Mouse (Mus musculus) limb, embryonic 11.5 days (tissue): Measurements from ENCODE around the gene Rtn3. TPM values are rescaled to one million over a fixed set of nuclear protein-coding genes. Genes with fewer than 3 reads are reported as not detected.

Source experiments
- ATAC-seq: fragments of 200-750 bp; cut with Nextera tagmentation; 2 replicates; pipeline ENCODE4 v1.8.0; 2017; ENCODE audit warnings: low read depth; ENCODE audit not compliant: insufficient number of reproducible peaks, low FRiP score, low TSS enrichment
- DNase-seq: peaks from one replicate; pipeline ENCODE4 v3.0.0-alpha.2; 2015; ENCODE audit warnings: low spot score
- H3K27ac ChIP-seq: fragments of 300-500 bp; sonication (generic); replicated peaks from 2 replicates; pipeline ENCODE4 v1.5.1; 2014; ENCODE audit warnings: low read depth, mild to moderate bottlenecking, low read length
- H3K27me3 ChIP-seq: fragments of 300-500 bp; sonication (generic); 2 replicates; pipeline ENCODE4 v1.6.1; 2014; ENCODE audit warnings: mild to moderate bottlenecking, low read length, mixed read lengths; ENCODE audit not compliant: control insufficient read depth, insufficient read depth
- H3K36me3 ChIP-seq: fragments of 300-500 bp; sonication (generic); 2 replicates; pipeline ENCODE4 v1.6.1; 2014; ENCODE audit warnings: mild to moderate bottlenecking, low read length, moderate library complexity, mixed read lengths; ENCODE audit not compliant: control insufficient read depth, insufficient read depth
- H3K4me1 ChIP-seq: fragments of 300-500 bp; sonication (generic); 2 replicates; pipeline ENCODE4 v1.6.1; 2014; ENCODE audit warnings: low read length, mixed read lengths; ENCODE audit not compliant: control insufficient read depth, insufficient read depth
- H3K4me2 ChIP-seq: fragments of 300-500 bp; sonication (generic); 2 replicates; pipeline ENCODE4 v1.6.1; 2014; ENCODE audit warnings: low read depth, mild to moderate bottlenecking, moderate library complexity; ENCODE audit not compliant: severe bottlenecking
- H3K4me3 ChIP-seq: fragments of 300-500 bp; sonication (generic); 2 replicates; pipeline ENCODE4 v1.5.1; 2014; ENCODE audit warnings: low read depth, low read length
- H3K9ac ChIP-seq: fragments of 300-500 bp; sonication (generic); 2 replicates; pipeline ENCODE4 v1.6.1; 2014; ENCODE audit warnings: mild to moderate bottlenecking, low read length
- H3K9me3 ChIP-seq: fragments of 300-500 bp; sonication (generic); 2 replicates; pipeline ENCODE4 v1.6.1; 2016; ENCODE audit warnings: low read length; ENCODE audit not compliant: control insufficient read depth
- WGBS: fragments of 180-500 bp; shearing (Covaris S2); extraction: QIAGEN DNeasy Blood & Tissue Kit; methylation state at CpG from one replicate; pipeline ENCODE4 v1.1.7; 2014; 5-methylcytosine and 5-hydroxymethylcytosine counted together
- polyA plus RNA-seq: library from polyadenylated mRNA; unstranded; fragments of >200 nt; fragmentation: Nextera tagmentation; extraction: Ambion mirVana; gene quantifications from 2 replicates; pipeline ENCODE4 v1.2.1, GENCODE M21; 2014

Gene Rtn3
- polyA plus RNA-seq, 1 experiment from 2014 or later = 94.1 TPM

DNA sequence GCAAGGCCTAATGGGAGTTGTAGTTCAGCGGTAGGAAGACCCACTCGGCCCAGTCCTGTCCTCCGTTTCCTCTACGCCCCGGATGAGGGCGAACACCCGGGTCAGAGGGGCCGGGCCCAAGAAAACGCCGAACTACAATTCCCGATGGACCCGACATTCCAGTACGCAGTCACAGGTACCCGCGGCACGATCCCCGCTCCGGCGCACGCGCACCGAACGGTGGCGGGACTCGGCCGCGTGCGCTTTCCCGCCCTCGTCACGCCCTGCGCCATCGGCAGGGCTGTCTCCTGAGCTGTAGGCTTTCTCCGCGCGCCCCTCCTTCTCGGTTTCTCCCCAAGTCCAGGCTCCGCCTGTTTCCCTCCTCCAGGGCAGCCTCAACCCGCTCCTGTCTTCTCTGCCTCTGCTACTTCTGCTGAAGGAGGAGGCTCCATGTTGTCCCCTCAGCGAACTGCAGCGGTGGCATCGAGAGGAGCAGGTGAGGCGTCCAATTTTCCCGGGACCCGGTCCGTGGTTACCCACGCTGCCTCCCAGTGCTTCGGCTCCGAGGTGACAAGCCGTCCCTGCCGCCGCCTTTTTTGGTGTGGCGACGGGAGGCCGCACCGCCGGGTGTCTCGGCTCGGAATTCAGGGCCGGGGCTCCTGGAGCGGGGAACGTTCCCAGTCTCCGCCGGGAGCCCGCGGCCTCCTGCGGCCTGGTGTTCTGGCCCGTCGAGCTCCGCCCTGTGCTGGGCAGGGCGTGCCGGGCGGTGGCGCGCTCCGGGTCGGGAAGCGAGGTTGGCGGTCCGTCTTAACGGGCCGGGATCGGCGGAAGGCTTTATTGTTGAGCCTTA lies 11.3 kb upstream of the Rtn3 start:
- Histone ChIP-seq H3K27me3 (no peaks in the 10 kb centered on the region), H3K9me3 (no peaks in the 10 kb centered on the region), H3K27ac (peak overlapping the region; percentile 93), H3K36me3 (no peaks in the 10 kb centered on the region), H3K4me3 (peak overlapping the region; percentile 68), H3K4me1 (no peaks in the 10 kb centered on the region), H3K9ac (peak overlapping the region; percentile 90), H3K4me2 (peak overlapping the region; percentile 75)
- DNase-seq = peak; percentile 93
- under 1% methylated on average over 82 of the region's 84 CpGs for WGBS
- peak; percentile 96 for ATAC-seq

DNA sequence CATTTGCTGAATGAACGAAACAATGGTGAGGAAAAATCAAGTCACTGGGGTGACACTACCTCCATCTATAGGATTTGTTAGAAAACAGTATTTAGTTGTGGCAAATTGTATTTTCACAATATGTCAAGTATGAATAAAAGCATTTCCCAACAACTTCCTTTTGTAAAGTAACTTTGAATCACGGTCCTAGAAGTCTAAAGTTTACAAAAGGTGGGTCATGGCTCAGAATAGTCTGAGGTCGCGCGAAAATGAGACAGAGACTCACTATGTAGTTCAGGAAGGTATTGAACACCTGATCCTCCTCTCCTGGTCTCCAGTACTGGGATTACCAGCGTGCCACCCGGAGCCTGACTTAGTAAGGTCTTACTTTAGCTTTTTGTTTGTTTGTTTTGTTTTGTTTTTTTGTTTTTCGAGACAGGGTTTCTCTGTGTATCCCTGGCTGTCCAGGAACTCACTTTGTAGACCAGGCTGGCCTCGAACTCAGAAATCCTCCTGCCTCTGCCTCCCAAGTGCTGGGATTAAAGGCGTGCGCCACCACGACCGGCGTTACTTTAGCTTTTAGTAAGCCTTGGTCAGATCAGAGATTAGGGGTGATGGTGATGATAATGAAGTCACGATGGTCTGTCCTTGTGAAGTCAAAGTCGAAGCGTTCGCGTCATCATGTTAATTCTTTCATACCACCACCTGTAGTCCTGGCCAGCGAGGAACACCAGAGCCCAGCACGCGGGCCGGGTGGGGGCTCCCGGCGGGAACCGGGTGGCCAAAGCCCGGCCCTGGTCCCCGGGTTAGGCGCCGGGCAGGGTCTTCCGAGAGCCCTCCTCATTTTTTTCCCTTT lies 10.5 kb upstream of the Rtn3 start, which contains the start of gene Atl3:
Atl3 (plus strand) TSS at position 689 of the 835 bp plus-strand sequence.
- ATAC-seq = peak; percentile 3; the same call in 1 of the 2 replicates
- Histone ChIP-seq H3K4me1 (no peaks in the 10 kb centered on the region), H3K4me2 (peak within 1 kb of the TSS; percentile 75), H3K4me3 (peak within 1 kb of the TSS; percentile 68), H3K9me3 (no peaks in the 10 kb centered on the region), H3K27ac (peak within 1 kb of the TSS; percentile 93), H3K36me3 (no peaks in the 10 kb centered on the region), H3K9ac (peak within 1 kb of the TSS; percentile 90), H3K27me3 (no peaks in the 10 kb centered on the region)
- 32% methylated on average over 31 of the region's 31 CpGs for WGBS
- no peak for DNase-seq

DNA sequence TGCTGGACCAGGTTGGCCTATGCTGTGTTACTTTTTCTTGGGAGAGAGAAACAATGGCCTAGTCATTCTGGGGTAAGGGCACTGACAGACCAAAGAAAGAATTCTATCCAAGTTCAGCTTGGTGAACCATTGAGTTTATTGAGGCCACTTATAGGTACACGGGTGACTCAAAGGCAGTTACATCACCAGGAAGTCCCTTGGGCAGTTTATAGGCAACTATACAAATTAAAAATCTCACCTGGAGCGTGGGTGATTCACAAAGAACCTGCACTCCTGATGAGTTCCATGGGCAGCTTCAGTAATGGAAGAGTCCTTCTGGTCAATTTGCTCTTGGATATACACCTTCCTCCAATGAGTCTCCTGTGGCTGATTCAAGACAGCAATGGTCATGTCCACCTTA lies 9.6 kb upstream of the Rtn3 start:
- Histone ChIP-seq H3K9ac (no peak overlapping the region), H3K9me3 (no peaks in the 10 kb centered on the region), H3K4me3 (no peak overlapping the region), H3K27ac (no peak overlapping the region), H3K27me3 (no peaks in the 10 kb centered on the region), H3K4me1 (no peaks in the 10 kb centered on the region), H3K4me2 (no peak overlapping the region), H3K36me3 (no peaks in the 10 kb centered on the region)
- DNase-seq (no peak), ATAC-seq (no peak)
- 95% methylated on average over 2 of the region's 2 CpGs for WGBS

DNA sequence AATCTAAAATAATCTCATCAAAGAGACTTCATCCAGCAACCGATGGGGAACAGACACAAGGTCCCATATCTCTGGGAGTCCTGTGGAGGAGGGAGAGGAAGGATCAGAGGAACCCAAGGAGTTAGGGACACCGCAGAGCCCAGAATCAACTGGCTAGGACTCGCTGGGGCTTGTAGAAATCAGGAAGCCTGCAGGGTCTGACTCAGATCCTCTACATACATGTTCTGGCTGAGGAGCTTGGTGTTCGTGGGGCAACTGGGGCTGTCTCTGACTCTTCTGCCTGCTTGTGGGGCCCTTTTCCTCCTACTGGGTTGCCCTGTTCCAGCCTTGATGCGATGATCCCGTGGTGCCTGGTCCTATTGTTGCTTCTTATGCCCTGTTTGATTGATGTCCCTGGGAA lies 8.9 kb upstream of the Rtn3 start:
- no peak for ATAC-seq
- WGBS = 84% methylated on average over 6 of the region's 6 CpGs

DNA sequence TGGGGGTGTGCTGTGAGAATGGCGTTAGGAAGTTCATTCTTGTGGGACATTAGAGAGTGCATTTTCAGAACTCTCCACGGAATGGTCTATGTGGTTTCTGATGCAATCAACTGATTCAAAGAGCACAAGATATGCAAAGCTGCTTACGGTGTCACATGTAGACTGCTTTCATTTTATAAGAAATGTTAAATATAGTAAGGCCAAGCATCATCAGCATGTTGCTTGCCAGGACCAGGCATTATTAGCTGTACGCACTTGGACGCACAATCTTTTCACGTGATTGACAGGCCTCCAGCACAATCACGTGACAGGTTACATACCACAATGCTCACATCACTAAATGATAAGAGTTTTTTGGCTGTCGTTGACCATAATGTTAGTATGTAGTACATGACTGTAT lies 4.6 kb upstream of the Rtn3 start:
- no peak for ATAC-seq
- Histone ChIP-seq H3K27me3 (no peaks in the 10 kb centered on the region), H3K9me3 (no peaks in the 10 kb centered on the region), H3K36me3 (no peaks in the 10 kb centered on the region), H3K4me3 (no peak overlapping the region), H3K4me2 (no peak overlapping the region), H3K27ac (no peak overlapping the region), H3K4me1 (no peaks in the 10 kb centered on the region), H3K9ac (no peak overlapping the region)
- 85% methylated on average over 8 of the region's 8 CpGs for WGBS
- no peak for DNase-seq

More for the DNA sequence above, 8.9 kb upstream of the Rtn3 start:
- Histone ChIP-seq H3K9me3 (no peaks in the 10 kb centered on the region), H3K4me2 (no peak overlapping the region), H3K4me1 (no peaks in the 10 kb centered on the region), H3K9ac (no peak overlapping the region), H3K27ac (no peak overlapping the region), H3K36me3 (no peaks in the 10 kb centered on the region), H3K4me3 (no peak overlapping the region), H3K27me3 (no peaks in the 10 kb centered on the region)
- no peak for DNase-seq

DNA sequence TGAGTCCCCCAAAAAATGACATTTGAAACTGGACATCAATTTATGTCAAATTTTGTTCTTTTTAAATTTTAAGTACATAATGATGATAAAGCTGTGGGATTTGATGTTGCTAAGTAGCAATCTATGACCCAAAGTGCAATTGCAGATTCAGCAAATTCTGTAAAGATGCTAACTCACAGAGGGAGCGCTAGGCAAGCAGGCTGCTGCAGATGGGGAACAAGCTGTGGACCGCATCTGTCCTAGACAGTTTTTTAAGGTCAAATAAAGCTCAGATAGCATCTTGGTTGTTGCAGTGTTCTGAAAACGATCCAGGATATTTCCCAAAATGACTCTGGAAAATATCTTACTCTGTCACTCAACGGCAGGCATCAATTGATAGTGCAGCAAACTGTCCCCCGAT lies 995 bp upstream of the Rtn3 start:
- H3K27ac ChIP-seq = no peak overlapping the region
- no peaks in the 10 kb centered on the region for H3K27me3 ChIP-seq
- H3K9ac ChIP-seq = no peak overlapping the region
- no peaks in the 10 kb centered on the region for H3K9me3 ChIP-seq
- ATAC-seq (no peak), DNase-seq (no peak)
- 0 out of 2 replicates have a peak, but pooled peaks cover 5% of the 10 kb centered on the region for H3K4me1 ChIP-seq
- peak overlapping the region; percentile 50; the same call in 1 of the 2 replicates for H3K4me2 ChIP-seq
- H3K4me3 ChIP-seq = no peak overlapping the region
- 74% methylated on average over 5 of the region's 5 CpGs for WGBS
- no peaks in the 10 kb centered on the region for H3K36me3 ChIP-seq

DNA sequence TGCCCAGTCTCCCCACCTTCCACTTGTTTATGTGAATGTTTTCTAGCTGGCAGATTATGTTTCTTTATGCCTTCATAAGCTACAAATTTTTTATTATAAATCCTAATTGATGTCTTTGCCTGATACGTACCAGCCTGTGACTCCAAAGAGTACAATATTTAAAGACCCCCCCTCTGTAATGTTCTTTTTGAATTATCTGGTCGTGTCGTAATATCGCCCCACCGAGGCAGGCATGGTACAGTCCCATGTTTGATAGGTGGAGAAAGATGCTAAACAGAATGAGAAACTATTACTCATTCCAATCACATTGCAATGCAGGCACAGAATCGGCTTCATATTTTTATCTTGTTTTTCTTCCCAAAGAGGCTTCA lies 416 bp upstream of the Rtn3 start:
- Histone ChIP-seq H3K9ac (no peak overlapping the region), H3K27ac (no peak overlapping the region), H3K4me2 (peak overlapping the region; percentile 50; the same call in 1 of the 2 replicates), H3K27me3 (no peaks in the 10 kb centered on the region), H3K4me3 (peak overlapping the region; percentile 95), H3K36me3 (no peaks in the 10 kb centered on the region), H3K4me1 (0 out of 2 replicates have a peak, but pooled peaks cover 5% of the 10 kb centered on the region), H3K9me3 (no peaks in the 10 kb centered on the region)
- ATAC-seq = peak; percentile 49
- no peak for DNase-seq
- WGBS = 5% methylated on average over 6 of the region's 6 CpGs

DNA sequence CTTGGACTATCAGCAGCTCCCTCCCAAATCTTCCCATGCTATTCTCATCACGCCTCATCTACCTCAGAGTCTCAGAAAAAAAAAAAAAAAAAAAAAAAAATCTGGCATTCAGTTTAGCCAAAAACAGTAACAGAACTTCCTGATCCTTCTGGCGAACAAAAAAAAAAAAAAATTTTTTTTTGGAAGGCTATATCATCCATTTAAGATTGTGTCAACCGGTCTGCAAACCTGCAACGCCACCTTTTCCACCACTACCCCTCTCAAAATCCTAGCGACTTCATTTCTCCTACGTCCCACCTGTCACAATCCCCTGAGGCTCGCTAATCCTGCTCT lies 849 bp downstream of the Rtn3 start:
- H3K4me1 ChIP-seq = 0 out of 2 replicates have a peak, but pooled peaks cover 5% of the 10 kb centered on the region
- H3K9me3 ChIP-seq = no peaks in the 10 kb centered on the region
- H3K27me3 ChIP-seq = no peaks in the 10 kb centered on the region
- no peak for DNase-seq
- H3K9ac ChIP-seq = peak overlapping the region; percentile 95
- H3K27ac ChIP-seq = no peak overlapping the region; the same call in 1 of the 2 replicates
- peak overlapping the region; percentile 95 for H3K4me3 ChIP-seq
- no peaks in the 10 kb centered on the region for H3K36me3 ChIP-seq
- H3K4me2 ChIP-seq = peak overlapping the region; percentile 50
- ATAC-seq = no peak
- WGBS = 0% methylated on average over 7 of the region's 7 CpGs
